Mouse (Mus musculus): Measurements from ENCODE around the gene Zpbp2. TPM values are rescaled to one million over a fixed set of nuclear protein-coding genes. Genes with fewer than 3 reads are reported as not detected.

The Zpbp2 gene
- polyA plus RNA-seq, 1 experiment from 2014 or later = 0.10 TPM

DNA sequence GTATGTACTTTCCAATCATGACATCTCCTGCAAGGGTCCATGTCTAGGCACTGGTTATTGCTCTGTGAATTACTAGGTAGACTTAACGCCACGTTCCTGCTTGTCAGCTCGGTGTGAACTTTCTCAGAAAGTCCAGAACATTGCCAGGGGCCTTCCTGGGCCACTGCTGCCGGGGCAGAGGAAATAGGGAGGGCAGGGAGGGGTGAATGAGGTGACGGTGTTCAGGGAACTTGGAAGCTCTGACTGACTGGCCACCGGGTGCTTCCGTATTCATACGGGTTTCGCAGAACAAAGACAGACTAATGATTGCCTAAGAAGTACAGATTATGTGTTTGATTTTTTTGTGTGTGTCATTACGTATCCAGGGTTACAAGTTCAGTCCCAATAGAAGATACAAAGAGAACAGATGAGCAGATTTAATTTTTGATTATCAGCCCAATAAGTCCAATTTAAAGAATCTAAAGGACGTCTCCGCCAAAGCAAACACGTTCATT is 13.1 kb downstream of the Zpbp2 start:
- no peak for ATAC-seq (replicated peaks)
- no peak overlapping the region for H3K9ac ChIP-seq (replicated peaks)
- no peak overlapping the region for H3K4me3 ChIP-seq
- no peaks in the 10 kb centered on the region for H3K27me3 ChIP-seq
- no peak overlapping the region for H3K27ac ChIP-seq (replicated peaks)
- 53% methylated on average over 13 of the region's 13 CpGs for WGBS
- no peak overlapping the region for H3K4me2 ChIP-seq (replicated peaks)
- H3K9me3 ChIP-seq = no peaks in the 10 kb centered on the region
- H3K4me1 ChIP-seq = no peaks in the 10 kb centered on the region
- no peaks in the 10 kb centered on the region for H3K36me3 ChIP-seq

DNA sequence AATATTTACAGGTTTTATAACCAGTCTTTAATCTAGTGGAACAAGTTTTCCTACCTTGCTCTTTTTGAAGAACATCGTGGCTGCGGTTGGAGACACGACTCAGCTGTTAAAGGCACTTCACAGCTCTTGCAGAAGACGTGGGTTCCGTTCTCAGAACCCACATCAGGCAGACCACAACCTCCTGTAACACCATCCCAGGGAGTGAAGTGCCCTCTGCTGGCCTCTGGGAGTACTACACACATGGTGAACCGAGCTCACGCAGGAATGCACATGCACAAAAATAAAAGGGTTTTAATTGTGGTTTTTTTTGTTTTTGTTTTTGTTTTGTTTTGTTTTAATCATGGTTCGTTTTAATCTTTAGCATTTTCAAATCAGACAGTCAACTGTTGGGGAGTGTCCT is 17.4 kb downstream of the Zpbp2 start:
- 87% methylated on average over 8 of the region's 8 CpGs for WGBS
- H3K9ac ChIP-seq (replicated peaks) = no peak overlapping the region
- H3K27ac ChIP-seq (replicated peaks) = no peak overlapping the region
- H3K4me1 ChIP-seq = no peaks in the 10 kb centered on the region
- no peaks in the 10 kb centered on the region for H3K27me3 ChIP-seq
- H3K9me3 ChIP-seq = no peaks in the 10 kb centered on the region
- no peak overlapping the region for H3K4me3 ChIP-seq
- no peaks in the 10 kb centered on the region for H3K36me3 ChIP-seq
- ATAC-seq (replicated peaks) = no peak
- no peak overlapping the region for H3K4me2 ChIP-seq (replicated peaks)

DNA sequence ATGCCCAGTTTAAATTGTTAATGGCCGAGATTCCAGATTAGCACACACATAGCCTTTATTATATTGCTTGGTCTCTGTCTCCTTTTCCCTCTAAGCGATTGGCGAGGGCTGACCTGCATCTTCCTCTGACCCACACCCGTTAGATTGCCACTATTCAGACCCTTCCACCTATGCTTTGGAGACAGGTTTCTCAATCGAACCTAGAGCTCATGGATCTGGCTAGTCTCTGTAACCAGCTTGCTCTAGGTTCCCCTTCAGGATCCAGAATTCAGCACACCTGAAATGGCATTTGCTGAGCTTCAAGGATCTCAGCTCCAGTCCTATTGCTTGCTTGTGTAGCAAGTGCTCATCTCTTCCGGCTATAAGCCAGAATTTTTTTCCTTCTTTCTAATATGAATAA is 18.6 kb downstream of the Zpbp2 start:
- Histone ChIP-seq H3K36me3 (no peaks in the 10 kb centered on the region), H3K27me3 (no peaks in the 10 kb centered on the region), H3K9me3 (no peaks in the 10 kb centered on the region), H3K4me3 (no peak overlapping the region), H3K4me2 (replicated peaks) (no peak overlapping the region), H3K27ac (replicated peaks) (no peak overlapping the region), H3K9ac (replicated peaks) (no peak overlapping the region), H3K4me1 (no peaks in the 10 kb centered on the region)
- 86% methylated on average over 6 of the region's 6 CpGs for WGBS
- ATAC-seq (replicated peaks) = no peak

DNA sequence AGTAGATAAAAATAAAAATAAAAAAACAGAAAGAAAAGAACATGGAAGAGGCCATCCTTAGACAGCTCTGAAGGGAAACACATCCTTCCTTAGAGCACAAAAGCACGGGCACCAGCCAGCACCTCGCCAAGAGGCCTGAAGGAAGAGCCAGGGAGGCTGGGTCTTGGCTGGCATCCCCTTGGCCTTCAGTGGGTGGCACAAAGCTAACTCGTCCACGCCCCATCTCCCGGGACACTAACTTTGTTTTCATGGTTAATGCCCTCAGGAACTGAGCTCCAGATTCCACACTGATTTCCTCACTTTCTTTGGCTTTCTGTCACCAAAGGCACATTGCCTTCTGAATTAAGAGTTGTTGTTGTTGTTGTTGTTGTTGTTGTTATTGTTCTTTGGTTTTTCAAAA is 26.9 kb downstream of the Zpbp2 start:
- Histone ChIP-seq H3K27me3 (no peaks in the 10 kb centered on the region), H3K36me3 (peaks cover 17% of the 10 kb centered on the region), H3K4me1 (no peaks in the 10 kb centered on the region), H3K9ac (replicated peaks) (no peak overlapping the region), H3K27ac (replicated peaks) (no peak overlapping the region), H3K9me3 (no peaks in the 10 kb centered on the region), H3K4me3 (no peak overlapping the region), H3K4me2 (replicated peaks) (no peak overlapping the region)
- ATAC-seq (replicated peaks) = no peak
- WGBS = 80% methylated on average over 5 of the region's 5 CpGs

DNA sequence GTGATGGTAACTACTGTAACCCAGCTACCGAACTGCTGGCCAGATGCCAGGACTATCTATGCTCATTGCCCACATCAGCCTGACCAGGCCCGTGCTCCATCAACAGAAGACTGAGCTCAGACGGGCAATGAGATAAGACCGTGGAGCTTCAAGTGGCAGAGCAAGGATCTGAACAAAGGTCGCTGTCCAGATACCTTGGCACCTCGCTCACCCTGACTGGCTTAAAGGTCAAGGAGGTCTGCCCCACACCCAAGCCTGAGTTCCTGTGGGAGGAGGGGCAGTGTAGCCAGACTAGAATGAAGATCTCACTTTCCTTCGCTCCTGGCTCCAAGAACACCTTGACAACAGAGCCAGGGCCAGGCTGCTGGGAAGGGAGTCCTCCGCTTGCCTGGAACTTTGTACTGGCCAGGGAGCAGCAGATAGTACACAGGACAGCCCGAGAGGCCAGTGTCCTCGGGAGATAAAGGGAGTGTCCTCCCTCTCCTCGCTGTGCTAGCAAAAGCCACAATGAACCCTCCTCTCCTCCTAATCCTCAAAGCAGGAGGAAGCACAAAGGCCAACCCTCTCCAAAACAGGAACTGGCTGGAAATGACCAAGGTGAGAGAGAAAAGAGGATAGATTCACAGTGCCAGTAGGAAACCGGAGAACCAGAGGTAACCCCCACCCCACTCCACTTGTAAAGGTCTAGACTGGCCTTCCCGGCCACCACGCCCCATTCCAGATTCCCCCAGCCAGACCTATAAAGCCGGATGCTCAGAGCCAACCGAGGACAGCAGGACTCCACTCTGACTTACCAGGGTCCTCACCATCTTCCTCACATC is 29.6 kb downstream of the Zpbp2 start:
- Histone ChIP-seq H3K27ac (replicated peaks) (no peak overlapping the region), H3K9ac (replicated peaks) (no peak overlapping the region), H3K27me3 (no peaks in the 10 kb centered on the region), H3K4me2 (replicated peaks) (no peak overlapping the region), H3K4me3 (no peak overlapping the region), H3K9me3 (no peaks in the 10 kb centered on the region), H3K4me1 (peaks cover 12% of the 10 kb centered on the region), H3K36me3 (peaks cover 25% of the 10 kb centered on the region)
- no peak for ATAC-seq (replicated peaks)
- 64% methylated on average over 16 of the region's 16 CpGs for WGBS

DNA sequence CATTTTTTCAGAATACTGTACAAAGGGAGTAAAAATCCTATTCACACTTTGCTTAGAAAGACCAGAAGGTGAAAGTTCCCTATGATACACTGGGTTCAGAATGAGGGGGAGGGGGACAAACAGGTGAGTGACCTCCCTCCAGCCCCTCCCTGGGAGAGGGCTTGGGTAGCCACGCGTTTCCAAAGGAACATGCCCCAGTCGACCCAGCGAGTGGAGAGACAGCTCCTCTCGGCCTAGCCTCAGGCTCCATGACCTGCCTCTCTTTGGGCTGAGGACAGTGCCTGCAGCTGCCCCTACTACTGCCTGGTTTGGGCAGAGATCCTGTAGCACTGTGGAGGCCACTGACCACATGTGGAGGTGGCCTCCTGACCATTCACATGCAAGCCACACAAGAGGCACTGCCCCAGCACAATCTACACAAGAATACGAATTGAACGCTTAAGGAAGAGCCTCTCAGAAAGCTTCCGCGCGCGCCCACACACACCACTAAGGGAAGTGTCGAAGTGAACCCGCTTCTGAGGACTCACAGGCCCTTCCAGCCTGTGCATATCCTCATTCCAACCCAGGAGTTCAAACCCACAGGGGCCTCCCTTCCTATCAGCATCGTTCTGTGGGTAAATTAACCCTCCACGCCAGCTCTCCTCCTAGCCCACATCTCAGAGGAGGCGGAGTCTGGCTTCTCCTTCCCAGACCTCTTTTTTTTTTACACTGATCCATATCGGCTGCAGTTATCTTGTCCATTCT is 30.6 kb downstream of the Zpbp2 start:
- H3K4me3 ChIP-seq = no peak overlapping the region
- no peaks in the 10 kb centered on the region for H3K9me3 ChIP-seq
- H3K27me3 ChIP-seq = no peaks in the 10 kb centered on the region
- no peak overlapping the region for H3K9ac ChIP-seq (replicated peaks)
- H3K27ac ChIP-seq (replicated peaks) = no peak overlapping the region
- peaks cover 22% of the 10 kb centered on the region for H3K4me1 ChIP-seq
- WGBS = 66% methylated on average over 17 of the region's 17 CpGs
- H3K36me3 ChIP-seq = peaks cover 25% of the 10 kb centered on the region
- no peak overlapping the region for H3K4me2 ChIP-seq (replicated peaks)
- ATAC-seq (replicated peaks) = no peak

DNA sequence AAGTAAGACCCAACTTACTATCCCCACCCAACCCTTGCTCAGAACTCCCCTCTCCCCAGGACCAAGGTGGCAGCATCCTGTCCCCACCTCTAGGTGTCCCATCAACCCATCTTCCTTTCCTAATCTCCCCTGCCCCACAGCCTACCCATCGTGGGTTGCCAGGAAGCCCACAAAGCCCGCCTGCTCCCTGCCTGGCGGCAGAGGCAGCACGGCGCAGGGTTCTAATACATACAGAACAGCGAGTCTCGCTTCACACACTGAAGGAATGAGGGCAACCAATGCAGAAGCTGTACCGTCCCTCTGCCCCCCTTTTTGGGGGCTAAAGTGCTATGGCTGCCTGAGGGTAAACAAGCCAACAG is 31.1 kb downstream of the Zpbp2 start:
- WGBS = 85% methylated on average over 8 of the region's 8 CpGs
- no peak for ATAC-seq (replicated peaks)
- Histone ChIP-seq H3K9ac (replicated peaks) (no peak overlapping the region), H3K4me1 (peaks cover 24% of the 10 kb centered on the region), H3K36me3 (peaks cover 25% of the 10 kb centered on the region), H3K27ac (replicated peaks) (no peak overlapping the region), H3K4me2 (replicated peaks) (no peak overlapping the region), H3K9me3 (no peaks in the 10 kb centered on the region), H3K27me3 (no peaks in the 10 kb centered on the region), H3K4me3 (no peak overlapping the region)

DNA sequence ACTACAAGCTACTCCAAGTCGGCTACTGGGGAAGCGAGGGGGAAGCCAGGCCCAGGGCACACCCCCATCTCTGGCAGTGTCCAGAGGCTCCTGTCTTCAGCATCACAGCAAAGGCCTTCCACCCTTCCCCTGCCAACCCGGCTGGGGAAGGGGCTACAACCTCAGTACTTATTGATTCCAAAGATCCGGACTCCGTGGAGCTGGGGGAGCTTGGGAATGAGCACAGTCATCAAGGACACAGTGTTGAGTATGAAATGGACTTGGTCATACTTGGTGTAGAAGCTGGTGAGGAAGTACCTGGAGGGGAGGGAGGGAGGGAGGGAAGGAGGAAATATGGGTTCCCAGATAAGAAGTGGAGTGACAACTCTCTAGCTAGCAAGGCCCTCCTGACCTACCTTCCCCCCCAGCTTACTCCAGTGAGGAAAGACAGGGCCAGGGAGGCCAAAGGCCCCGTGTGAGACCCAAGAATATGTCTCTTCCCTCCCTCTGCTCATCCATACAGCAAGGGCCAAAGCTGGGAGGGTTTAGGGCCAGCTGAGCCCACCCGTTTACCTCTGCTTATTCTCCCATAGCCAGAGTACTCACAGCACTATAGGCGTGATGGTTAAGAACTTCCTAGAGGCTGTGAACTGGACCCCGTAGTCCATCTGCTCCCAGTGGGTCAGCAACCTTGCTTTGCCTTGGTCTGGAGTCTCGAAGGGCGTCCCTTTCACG is 31.8 kb downstream of the Zpbp2 start:
- Histone ChIP-seq H3K27me3 (no peaks in the 10 kb centered on the region), H3K4me3 (no peak overlapping the region), H3K9me3 (no peaks in the 10 kb centered on the region), H3K9ac (replicated peaks) (no peak overlapping the region), H3K4me1 (peaks cover 29% of the 10 kb centered on the region), H3K4me2 (replicated peaks) (no peak overlapping the region), H3K27ac (replicated peaks) (no peak overlapping the region), H3K36me3 (peaks cover 25% of the 10 kb centered on the region)
- WGBS = 90% methylated on average over 12 of the region's 12 CpGs
- no peak for ATAC-seq (replicated peaks)

DNA sequence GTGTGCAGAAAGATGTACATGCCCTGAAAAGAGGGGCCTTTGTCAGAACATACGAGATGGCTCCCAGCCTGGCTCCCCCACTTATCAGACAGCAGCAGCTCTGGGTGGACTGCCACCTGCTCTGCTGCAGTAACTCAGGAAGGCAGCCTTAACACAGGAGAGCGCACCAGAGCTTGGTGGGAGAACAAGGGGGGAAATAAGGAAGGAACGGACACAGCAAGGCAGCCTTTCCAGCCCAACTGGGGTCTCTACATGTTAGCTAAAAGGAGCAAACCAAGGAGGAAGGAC is 32.3 kb downstream of the Zpbp2 start:
- no peak overlapping the region for H3K27ac ChIP-seq (replicated peaks)
- H3K9me3 ChIP-seq = no peaks in the 10 kb centered on the region
- H3K27me3 ChIP-seq = no peaks in the 10 kb centered on the region
- H3K4me2 ChIP-seq (replicated peaks) = no peak overlapping the region
- H3K9ac ChIP-seq (replicated peaks) = no peak overlapping the region
- peaks cover 34% of the 10 kb centered on the region for H3K4me1 ChIP-seq
- no peak for ATAC-seq (replicated peaks)
- 89% methylated on average over 3 of the region's 3 CpGs for WGBS
- H3K36me3 ChIP-seq = peaks cover 25% of the 10 kb centered on the region
- no peak overlapping the region for H3K4me3 ChIP-seq

DNA sequence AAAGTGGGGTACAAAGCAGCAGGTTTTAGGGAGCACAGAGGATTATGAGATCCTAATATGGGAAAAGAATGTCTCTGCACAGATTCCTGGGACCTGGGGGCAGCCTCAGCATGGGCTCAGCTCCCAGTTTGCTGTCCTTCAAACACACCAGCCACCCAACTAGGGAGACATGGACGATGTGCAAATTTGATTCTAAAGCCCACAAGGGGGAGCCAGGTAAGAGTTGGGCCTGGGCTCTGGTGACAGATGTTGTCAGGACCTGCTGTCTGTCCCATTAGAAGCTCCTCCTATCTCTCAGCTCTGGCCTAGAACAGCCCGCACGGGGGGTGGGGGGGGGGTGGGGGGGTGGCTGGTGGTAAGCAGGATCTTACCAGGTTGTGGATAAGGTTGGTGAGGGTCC is 32.7 kb downstream of the Zpbp2 start:
- no peak overlapping the region for H3K27ac ChIP-seq (replicated peaks)
- peaks cover 37% of the 10 kb centered on the region for H3K4me1 ChIP-seq
- H3K9me3 ChIP-seq = no peaks in the 10 kb centered on the region
- no peak for ATAC-seq (replicated peaks)
- no peak overlapping the region for H3K4me2 ChIP-seq (replicated peaks)
- WGBS = 43% methylated on average over 3 of the region's 3 CpGs
- no peak overlapping the region for H3K9ac ChIP-seq (replicated peaks)
- no peak overlapping the region for H3K4me3 ChIP-seq
- no peaks in the 10 kb centered on the region for H3K27me3 ChIP-seq
- H3K36me3 ChIP-seq = peaks cover 25% of the 10 kb centered on the region

DNA sequence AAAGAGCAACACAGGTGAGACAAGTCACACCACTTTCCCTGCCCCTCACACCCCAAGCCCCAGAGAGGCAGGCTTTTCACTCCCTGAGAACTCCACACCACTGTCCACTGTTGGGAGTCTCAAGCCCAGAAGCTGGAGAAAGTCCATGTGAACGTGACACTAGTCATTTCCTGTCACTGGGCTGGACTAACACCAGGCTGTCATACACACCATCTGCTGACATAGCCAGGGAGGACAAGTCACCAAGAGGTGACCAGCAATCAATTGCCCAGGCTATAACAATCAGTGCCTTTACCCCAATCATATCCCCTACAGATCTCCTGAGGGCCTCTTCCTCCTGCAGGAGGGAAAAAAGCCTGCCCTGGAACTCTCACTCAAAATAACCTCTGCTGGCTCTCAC is 33.2 kb downstream of the Zpbp2 start:
- 87% methylated on average over 1 of the region's 1 CpGs for whole genome bisulfite sequencing
- ATAC-seq (replicated peaks) = no peak

DNA sequence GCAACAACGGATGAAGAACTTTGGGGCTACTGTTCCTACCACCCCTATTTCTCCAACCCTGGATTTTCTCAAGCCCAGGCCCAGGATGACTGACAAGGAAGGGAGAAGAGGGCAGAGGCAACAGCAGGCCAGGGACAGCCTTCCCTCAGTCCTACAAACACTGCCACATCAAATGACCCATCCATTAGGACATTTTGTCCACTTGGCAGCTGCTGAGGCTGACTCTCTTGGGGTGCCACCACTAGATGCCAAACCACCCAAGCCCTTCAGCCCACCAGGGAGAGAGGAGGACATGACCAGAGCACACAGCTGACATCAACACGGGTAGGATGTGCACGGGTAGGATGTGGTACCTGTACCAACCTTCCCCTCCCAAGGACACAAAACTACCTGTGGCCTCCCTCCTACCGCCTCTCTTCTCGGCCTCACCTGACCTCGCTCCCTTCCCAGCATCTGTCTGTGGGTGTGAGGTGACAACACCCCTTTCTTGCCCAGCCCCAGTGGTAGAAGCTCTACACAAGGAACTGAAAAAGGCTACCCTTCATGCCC is 33.8 kb downstream of the Zpbp2 start:
- ATAC-seq (replicated peaks) = no peak
- H3K4me1 ChIP-seq = peaks cover 40% of the 10 kb centered on the region
- WGBS = 94% methylated on average over 6 of the region's 6 CpGs
- H3K9ac ChIP-seq (replicated peaks) = no peak overlapping the region
- no peaks in the 10 kb centered on the region for H3K27me3 ChIP-seq
- no peak overlapping the region for H3K4me2 ChIP-seq (replicated peaks)
- H3K36me3 ChIP-seq = peaks cover 25% of the 10 kb centered on the region
- H3K9me3 ChIP-seq = no peaks in the 10 kb centered on the region
- H3K4me3 ChIP-seq = no peak overlapping the region
- no peak overlapping the region for H3K27ac ChIP-seq (replicated peaks)

More for the DNA sequence above, 33.2 kb downstream of the Zpbp2 start:
- Histone ChIP-seq H3K27ac (replicated peaks) (no peak overlapping the region), H3K27me3 (no peaks in the 10 kb centered on the region), H3K4me1 (peaks cover 40% of the 10 kb centered on the region), H3K9ac (replicated peaks) (no peak overlapping the region), H3K9me3 (no peaks in the 10 kb centered on the region), H3K36me3 (peaks cover 25% of the 10 kb centered on the region), H3K4me2 (replicated peaks) (no peak overlapping the region), H3K4me3 (no peak overlapping the region)

Measured in forebrain, embryonic 15.5 days (tissue).